Mouse (Mus musculus): Measurements from ENCODE around the gene Spopl.
"Not testable (repeated sequence)": the region's sequence is repeated elsewhere in the genome, so short reads cannot be mapped to it uniquely, and the experiment has no call there.

Spopl gene

DNA sequence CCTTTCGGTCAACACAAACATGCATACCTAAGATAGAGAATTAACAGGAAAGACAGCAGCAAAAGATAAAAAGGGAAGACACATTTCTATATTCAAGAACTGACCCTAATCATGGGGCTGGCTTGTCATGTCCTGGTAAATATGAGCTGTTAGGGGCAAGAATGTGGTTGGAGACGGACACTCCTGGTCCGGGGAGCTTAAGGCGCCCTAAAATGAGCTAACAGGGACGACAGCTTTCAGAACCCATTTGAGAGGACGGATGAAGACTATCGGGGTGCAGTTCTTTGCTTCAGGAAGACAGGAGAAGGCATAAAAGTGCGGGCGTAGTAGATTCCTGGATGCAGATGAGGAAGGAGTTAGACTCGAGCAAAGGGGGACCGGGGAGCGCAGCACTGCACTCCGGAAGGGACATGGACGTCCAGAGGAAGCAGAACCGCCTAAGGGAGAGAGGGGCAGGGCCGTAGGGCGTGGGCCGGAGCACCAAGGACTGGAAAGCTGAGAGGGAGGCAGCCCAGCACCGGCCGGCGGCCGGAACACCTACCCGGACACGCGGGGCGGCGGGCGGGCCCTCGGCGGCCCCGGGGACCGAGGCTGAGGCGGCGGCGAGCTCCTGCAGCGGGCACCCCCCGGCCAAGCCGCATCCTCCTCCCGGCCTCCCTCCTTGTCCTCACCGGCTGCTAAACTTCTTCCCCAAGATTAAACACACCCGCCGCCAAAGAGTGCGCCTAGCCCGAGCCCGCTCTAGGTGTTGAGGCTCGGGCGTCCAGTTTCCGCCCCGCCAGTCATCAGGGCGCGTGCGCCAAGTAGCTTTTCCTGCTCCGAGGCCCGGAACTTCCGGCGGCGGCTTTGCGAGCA, at the start of gene Spopl:
Spopl (minus strand) TSS at position 805 of the 855 bp plus-strand sequence.
- DNase-seq (ENCODE audit: low read depth, low spot score), result peak; percentile 81

DNA sequence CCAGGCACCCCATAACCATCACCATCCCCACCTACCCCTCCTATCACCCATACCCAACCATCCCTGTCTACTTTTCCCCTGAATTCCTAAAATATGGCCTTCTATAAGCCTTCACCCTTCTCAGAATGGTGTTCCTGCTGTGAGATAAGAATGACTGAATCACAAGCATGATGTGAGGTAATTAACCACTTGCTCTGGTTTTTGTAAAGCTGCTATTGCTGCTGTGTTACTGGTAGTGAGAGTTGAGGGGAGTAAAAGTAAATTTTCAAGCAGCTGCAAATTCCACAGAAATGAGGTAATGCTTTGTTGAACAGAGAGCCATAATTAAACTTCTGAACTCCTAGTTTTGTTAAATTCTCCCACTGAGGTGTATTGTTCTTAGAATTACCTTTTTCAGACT, 48.2 kb upstream of the Spopl start:
- DNase-seq (ENCODE audit: low read depth, low spot score), result no peak

DNA sequence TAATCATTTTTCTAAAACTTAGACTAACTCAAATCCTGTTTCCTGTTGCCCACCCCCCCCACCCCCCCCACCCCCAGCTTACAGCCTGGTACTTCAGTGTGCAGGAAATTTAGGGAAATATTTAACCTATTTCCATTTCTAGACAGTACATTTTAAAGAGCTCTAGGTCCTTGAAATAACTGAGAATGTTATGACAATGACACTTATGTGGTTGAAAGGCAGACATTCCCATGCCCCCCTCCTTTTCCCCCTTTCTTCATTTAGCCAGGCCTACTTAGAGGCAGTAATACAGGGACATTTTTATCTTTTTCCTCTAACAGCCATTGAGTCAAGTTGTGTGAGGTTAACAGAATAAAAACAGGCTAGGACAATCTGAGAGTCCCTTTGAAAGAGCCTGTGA, 46.1 kb upstream of the Spopl start:
- no peak for DNase-seq (ENCODE audit: low read depth, low spot score)

DNA sequence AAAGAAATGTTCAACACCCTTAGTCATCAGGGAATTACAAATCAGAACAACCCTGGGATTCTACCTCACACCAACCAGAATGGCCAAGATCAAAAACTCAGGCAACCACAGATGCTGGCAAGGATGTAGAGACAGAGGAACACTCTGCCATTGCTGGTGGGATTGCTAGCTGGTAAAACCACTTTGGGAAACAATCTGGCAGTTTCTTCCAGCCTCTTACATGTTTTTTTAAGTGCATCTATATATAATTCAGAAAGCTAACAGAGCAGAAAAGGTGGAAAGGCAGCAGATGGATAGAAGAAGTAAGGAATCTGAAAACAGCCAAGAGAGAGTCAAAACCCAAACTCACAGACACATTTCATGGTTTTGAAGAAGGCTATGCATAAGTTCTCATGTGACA, 33.5 kb upstream of the Spopl start:
- DNase-seq (ENCODE audit: low read depth, low spot score), result no peak

DNA sequence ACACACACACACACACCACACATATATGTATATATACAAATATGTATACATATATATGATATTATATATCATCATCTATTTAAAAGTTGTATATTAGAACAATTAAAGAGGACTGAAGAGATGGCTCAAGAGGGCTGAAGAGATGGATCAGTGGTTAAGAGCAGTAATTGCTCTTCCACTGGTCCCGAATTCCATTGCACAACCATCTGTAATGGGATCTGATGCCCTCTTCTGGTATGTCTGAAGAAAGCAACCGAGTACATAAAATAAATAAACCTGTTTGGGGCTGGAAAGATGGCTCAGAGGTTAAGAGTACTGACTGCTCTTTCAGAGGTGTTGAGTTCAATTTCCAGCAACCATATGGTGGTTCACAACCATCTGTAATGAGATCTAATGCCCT, 16.9 kb upstream of the Spopl start:
- DNase-seq (ENCODE audit: low read depth, low spot score), result peak; percentile 29

DNA sequence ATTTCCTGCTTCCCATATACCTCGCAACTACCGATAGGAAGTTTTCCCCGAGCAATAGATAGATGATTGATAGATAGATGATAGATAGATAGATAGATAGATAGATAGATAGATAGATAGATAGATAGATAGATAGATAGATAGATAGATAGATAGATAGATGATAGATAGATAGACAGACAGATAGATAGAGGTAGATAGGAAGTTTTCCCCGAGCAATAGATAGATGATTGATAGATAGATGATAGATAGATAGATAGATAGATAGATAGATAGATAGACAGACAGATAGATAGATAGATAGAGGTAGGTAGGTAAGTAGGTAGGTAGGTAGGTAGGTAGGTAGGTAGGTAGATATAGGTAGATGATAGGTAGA, 239 bp upstream of the Spopl start:
- DNase-seq (ENCODE audit: low read depth, low spot score), result not testable (repeated sequence)

DNA sequence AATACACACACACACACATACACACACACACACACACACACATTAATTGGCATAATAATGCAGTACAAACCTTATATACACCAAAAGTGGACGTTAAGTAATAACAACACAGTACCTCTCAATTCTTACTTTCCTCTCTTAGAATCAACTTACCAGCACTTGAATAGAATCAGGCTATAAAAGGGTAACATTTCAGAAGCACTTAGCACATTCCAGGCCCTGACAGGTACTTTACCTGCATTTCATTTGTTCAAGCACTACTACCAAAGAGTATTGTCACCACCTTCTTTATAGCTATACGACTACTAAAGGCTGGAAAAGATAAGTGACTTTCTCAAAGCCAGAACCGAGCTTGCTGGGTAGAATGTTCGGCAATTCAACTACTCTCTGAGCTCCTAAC, 1.3 kb downstream of the Spopl start:
- no peak for DNase-seq (ENCODE audit: low read depth, low spot score)

DNA sequence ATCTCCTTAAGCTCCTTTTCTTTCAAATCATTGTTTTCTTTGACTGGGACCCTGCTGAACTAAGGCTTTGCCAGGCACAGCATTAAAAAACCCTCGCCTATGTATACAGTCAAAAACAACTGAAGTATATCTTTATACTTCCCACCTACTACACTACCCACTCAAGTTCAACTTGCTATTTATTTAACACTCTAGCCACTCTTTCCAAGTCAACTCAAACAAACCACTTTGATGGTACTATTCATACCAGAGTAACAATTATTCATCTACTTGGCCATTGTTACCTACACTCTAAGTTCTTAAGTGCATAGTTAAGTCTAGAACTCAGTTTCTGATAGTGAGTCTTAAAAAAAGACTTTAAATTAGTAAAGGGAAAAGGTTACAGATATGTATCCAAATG, 3.1 kb downstream of the Spopl start:
- no peak for DNase-seq (ENCODE audit: low read depth, low spot score)

DNA sequence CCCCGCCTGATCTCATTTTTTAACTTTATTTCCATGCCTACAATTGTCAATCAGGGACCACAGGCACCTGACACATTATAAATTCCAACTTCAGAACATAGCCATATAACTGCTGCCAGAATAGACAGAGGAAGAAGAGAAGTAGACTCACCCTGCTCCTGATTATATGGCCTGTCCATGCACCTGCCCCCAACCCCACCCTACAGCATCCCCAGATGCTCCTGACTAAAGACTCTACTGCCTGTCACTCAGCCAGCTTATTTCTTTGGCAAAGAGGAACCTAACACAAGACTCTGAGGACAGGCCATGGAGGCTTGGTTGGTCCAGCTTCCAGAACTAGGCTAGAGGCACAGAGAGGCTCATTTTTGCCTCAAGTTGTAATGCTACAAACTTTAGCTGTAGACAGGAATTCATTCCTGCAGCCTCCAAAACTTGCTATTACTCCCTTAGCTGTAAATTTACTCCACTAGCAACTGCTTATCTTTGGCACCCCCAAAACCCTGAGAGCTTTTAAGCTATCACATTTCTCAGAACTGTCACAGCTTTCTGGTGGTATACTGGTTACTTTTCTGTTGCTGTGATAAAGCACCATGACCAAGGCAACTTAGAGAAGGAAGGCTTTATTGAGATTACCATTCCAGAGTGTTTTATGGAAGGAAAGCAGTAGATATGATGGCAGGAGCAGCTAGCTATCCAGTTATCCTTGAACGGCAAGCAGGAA, 6.7 kb downstream of the Spopl start:
- DNase-seq (ENCODE audit: low read depth, low spot score), result no peak

DNA sequence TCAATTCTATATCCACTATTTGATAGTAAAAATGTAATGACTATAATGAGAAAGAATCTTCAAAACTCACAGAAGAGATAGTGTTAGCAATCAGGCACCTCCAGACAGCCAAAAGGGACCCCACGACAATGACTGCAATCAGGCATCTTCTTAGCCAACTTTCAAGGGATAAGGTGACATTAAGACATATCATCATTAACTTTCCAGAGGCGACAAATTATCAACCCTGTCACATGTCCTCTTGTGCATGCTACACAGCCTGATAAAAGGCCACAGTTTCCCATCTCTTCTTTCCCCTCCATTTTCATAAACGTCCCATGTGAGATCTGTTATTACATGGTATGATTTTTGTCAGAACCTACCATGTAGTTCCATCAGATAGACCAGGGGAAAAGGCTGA, 9.0 kb downstream of the Spopl start:
- DNase-seq (ENCODE audit: low read depth, low spot score), result no peak

DNA sequence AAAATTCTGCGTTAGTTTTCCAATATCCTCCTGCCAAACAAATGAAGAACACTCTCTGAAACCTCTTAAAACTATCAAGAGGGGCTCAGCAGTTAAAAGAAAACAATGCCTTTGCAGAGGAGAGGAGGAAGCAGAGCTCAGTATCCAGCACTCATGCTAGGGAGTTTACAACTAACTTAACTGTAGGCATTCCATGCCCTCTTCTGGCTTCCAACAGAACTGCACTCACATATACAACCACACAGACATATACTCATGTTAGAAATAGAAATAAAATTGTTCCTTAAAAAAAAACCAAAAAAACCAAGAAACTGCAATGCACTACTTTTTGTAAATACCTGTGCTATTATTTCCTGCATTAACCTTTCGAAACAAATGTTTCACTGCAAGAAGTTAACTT, 12.7 kb downstream of the Spopl start:
- peak; percentile 16 for DNase-seq (ENCODE audit: low read depth, low spot score)

DNA sequence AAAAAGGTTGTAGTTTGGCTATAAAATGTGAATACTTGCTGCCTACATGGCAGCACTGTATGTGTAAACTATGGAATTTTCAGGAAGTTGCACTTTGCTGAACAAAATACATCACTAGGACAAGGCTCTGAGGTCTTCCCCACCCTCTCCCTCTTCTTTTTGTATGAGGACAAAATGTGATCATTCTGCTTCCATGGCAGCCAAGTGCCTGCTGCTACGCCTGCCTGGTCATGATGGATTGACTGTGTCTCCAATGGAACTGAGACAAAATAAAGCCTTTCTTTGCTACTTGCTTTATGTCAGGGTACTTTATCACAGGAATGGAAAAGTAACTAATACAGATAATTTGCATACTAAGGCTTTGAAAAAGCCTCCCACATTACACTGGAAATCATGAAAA, 20.7 kb downstream of the Spopl start:
- no peak for DNase-seq (ENCODE audit: low read depth, low spot score)

DNA sequence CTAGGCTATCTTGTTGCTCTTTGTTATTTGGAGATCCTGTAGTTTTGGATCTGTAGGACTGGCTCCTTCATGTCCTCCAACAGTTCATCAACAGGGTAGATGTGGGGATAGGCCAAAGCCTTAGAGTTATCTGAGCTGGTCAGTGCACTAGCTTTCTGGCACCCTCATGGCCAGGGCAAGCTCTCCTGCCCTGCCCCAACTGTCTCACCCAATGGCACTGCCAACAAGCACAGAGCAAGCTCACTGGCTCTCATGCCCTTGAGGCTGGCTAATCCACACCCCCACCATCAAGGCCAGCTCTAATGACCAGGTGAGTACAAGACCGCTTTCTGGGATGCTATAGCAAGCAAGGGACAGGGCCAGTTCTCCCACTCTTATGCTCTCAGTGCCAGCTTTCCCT, 24.7 kb downstream of the Spopl start:
- DNase-seq (ENCODE audit: low read depth, low spot score), result no peak

DNA sequence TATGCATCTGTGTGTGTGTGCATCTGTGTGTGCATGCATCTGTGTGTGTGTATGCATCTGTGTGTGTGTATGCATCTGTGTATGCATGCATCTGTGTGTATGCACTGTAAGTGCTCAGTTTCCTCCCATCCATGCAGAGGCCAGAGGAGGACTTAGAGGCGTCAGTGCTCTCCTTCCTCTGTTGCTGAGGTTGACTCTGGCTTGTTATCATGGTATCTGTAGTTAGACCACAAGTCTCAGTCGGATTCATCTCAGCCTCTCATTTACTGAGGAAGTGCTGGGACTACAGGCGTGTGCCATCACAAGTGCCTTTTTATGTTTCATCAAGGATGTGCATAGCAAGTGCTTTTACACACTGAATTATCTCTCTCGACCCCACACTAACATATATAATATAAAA, 31.9 kb downstream of the Spopl start:
- DNase-seq (ENCODE audit: low read depth, low spot score), result no peak

DNA sequence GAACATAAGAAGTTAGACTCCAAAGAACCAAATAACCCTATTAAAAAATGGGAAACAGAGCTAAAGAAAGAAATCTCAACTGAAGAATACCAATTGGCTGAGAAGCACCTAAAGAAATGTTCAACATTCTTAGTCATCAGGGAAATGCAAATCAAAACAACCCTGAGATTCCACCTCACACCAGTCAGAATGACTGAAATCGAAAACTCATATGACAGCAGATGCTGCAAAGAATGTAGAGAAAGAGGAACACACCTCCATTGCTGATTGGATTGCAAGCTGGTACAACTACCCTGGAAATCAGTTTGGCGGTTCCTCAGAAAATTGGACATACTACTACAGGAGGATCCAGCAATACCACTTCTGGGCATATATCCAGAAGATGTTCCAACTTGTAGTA, 44.2 kb downstream of the Spopl start:
- not testable (repeated sequence) for DNase-seq (ENCODE audit: low read depth, low spot score)

DNA sequence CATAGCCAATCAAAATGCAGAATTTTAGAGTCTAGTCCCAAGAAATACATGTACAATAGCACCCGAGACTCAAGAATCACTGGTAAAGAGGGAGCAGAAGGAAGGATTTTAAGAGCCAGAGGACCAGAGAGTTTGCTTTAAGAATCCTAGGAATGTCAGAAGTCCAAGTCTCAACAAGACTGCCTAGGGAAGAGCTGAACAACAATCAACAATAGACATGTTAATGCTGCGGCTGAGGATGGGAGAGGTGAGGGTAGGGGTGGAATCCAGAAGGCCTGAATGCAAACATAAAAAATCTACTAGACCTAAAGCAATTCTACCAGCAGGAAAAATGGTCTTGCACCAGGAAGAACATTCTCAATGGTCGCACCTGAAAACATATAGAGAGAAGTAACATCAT, 66.8 kb downstream of the Spopl start:
- DNase-seq (ENCODE audit: low read depth, low spot score), result no peak

DNA sequence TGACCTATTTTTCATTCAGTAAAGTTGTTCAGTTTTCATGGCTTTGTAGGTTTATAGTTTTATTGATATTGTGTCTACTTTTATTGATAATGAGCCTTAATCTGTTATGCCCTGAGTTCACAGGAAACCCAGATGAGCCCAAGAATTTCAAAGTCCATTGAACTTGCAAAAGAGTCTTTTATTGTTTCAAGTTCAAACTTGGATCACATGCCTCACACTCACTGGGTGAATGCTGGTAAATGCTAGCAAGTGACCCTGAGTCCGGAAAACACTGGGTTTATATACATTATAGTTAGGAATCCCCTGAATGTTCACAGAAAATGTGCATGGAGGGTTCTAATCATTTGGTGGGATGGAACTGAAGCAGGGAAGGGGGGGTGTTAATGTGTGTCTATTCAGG, 90.2 kb downstream of the Spopl start:
- DNase-seq (ENCODE audit: low read depth, low spot score), result no peak

DNA sequence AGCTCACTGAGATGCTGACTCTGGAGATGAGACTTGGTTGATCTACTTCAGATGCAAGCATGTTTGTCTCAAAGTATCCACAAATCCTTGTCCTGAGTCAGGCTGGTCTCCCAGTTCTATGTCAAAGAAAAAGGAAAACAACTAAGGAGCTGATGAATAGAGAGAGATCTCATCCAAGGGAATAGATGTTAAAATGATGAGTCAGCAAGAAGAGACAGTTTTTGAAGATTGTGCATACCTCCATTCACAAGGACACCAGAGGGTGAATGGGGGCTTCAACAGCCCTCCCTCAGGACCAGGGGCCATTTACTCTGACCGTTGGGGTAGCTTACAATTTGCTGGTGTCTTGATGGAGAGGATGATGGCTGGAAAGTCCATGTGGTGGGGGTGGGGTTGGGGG, 104.4 kb downstream of the Spopl start:
- DNase-seq (ENCODE audit: low read depth, low spot score), result no peak

DNA sequence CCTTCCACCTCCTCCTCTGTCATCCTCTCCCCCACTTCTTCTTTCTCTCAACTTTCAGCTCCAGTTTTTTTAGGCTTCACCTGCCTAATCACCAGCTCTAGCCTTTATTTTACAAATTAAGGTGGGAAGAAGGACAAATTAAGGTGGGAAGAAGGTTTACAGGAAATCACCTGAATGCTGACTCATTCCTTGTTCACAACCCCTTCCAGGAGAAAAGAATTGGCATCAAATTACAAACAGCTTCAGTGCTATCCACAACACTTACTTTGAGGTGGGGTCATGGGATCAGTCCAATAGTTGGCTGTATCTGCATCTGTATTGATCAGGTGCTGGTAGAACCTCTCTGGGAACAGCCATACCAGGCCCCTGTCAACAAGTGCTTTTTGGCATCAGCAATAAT, 114.5 kb downstream of the Spopl start:
- no peak for DNase-seq (ENCODE audit: low read depth, low spot score)

Measured in 3T3-L1 (cell line).